Mouse (Mus musculus): Measurements from ENCODE around the gene Tbca. TPM values are rescaled to one million over a fixed set of nuclear protein-coding genes. Genes with fewer than 3 reads are reported as not detected.
A peak's percentile ranks its signal among the peaks of the same experiment; 100 is the strongest.

Gene Tbca
- polyA plus RNA-seq, 1 experiment = 16.1 TPM

- Histone ChIP-seq H3K4me1 (ENCODE audit: control insufficient read depth, insufficient read depth, low read length) (no peaks in the 10 kb centered on the region), H3K4me3 (replicated peaks; ENCODE audit: extremely low read depth, low read depth, low read length) (peak overlapping the region; percentile 14)
- 2% methylated on average over 32 of the region's 35 CpGs for WGBS
- DNase-seq = no peak
- TF ChIP-seq POLR2A (IDR thresholded peaks at IDR 0.05; ENCODE audit: borderline replicate concordance, extremely low read depth, low read depth, low read length) (no peak), CTCF (IDR thresholded peaks at IDR 0.05; ENCODE audit: insufficient read depth, low read length) (no peak)
Observed at GRCm38 (mm10) chr13:94868478-94868950, 79.8 kb downstream of the Tbca start.

- WGBS = 5% methylated on average over 8 of the region's 8 CpGs
Observed at GRCm38 (mm10) chr13:94869541-94869940, 80.8 kb downstream of the Tbca start.

GRCm38 (mm10) chr13:94870071-94870460, 81.4 kb downstream of the Tbca start:
- 5% methylated on average over 9 of the region's 9 CpGs for WGBS
- no peak for TF ChIP-seq CTCF (IDR thresholded peaks at IDR 0.05; ENCODE audit: insufficient read depth, low read length)
- TF ChIP-seq POLR2A (IDR thresholded peaks at IDR 0.05; ENCODE audit: borderline replicate concordance, extremely low read depth, low read depth, low read length) = no peak
- Histone ChIP-seq H3K4me3 (replicated peaks; ENCODE audit: extremely low read depth, low read depth, low read length) (no peak overlapping the region), H3K4me1 (ENCODE audit: control insufficient read depth, insufficient read depth, low read length) (no peaks in the 10 kb centered on the region)
- DNase-seq = no peak

More at GRCm38 (mm10) chr13:94869541-94869940, 80.8 kb downstream of the Tbca start:
- DNase-seq = no peak
- Histone ChIP-seq H3K4me1 (ENCODE audit: control insufficient read depth, insufficient read depth, low read length) (no peaks in the 10 kb centered on the region), H3K4me3 (replicated peaks; ENCODE audit: extremely low read depth, low read depth, low read length) (no peak overlapping the region)
- TF ChIP-seq CTCF (IDR thresholded peaks at IDR 0.05; ENCODE audit: insufficient read depth, low read length) (no peak), POLR2A (IDR thresholded peaks at IDR 0.05; ENCODE audit: borderline replicate concordance, extremely low read depth, low read depth, low read length) (no peak)

- no peak for TF ChIP-seq POLR2A (IDR thresholded peaks at IDR 0.05; ENCODE audit: borderline replicate concordance, extremely low read depth, low read depth, low read length)
- TF ChIP-seq CTCF (IDR thresholded peaks at IDR 0.05; ENCODE audit: insufficient read depth, low read length) = no peak
- 4% methylated on average over 21 of the region's 21 CpGs for WGBS
- Histone ChIP-seq H3K4me3 (replicated peaks; ENCODE audit: extremely low read depth, low read depth, low read length) (no peak overlapping the region), H3K4me1 (ENCODE audit: control insufficient read depth, insufficient read depth, low read length) (no peaks in the 10 kb centered on the region)
- DNase-seq = no peak
Observed at GRCm38 (mm10) chr13:94870461-94871186, 81.9 kb downstream of the Tbca start.

- Histone ChIP-seq H3K4me1 (ENCODE audit: control insufficient read depth, insufficient read depth, low read length) (no peaks in the 10 kb centered on the region), H3K4me3 (replicated peaks; ENCODE audit: extremely low read depth, low read depth, low read length) (no peak overlapping the region)
- WGBS = 6% methylated on average over 7 of the region's 7 CpGs
- no peak for DNase-seq
- TF ChIP-seq CTCF (IDR thresholded peaks at IDR 0.05; ENCODE audit: insufficient read depth, low read length) (no peak), POLR2A (IDR thresholded peaks at IDR 0.05; ENCODE audit: borderline replicate concordance, extremely low read depth, low read depth, low read length) (no peak)
Observed at GRCm38 (mm10) chr13:94871806-94872320, 83.2 kb downstream of the Tbca start.

DNA sequence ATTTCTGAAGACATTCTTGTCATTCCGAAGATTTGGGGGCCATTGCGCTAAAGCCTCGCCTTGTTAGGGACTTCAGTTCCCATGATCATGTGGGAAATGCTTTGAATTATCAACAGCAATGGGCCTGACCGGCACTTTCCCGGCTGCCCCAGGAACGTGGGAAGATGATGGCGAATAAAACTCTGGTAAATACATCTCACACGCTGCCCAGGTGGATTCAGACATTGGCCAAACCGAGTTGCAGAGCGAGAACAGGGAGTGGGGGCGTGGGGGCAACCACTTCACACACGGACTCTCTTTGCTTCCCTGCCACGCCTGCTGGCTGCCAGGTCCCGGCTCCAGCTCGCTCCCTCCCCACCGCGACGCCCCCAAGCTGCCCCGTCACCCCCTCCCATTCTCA, 83.7 kb downstream of the Tbca start:
- TF ChIP-seq POLR2A (IDR thresholded peaks at IDR 0.05; ENCODE audit: borderline replicate concordance, extremely low read depth, low read depth, low read length) (no peak), CTCF (IDR thresholded peaks at IDR 0.05; ENCODE audit: insufficient read depth, low read length) (no peak)
- H3K4me1 ChIP-seq (ENCODE audit: control insufficient read depth, insufficient read depth, low read length) = no peaks in the 10 kb centered on the region
- DNase-seq = no peak
- H3K4me3 ChIP-seq (replicated peaks; ENCODE audit: extremely low read depth, low read depth, low read length) = no peak overlapping the region
- 2% methylated on average over 19 of the region's 19 CpGs for WGBS

DNA sequence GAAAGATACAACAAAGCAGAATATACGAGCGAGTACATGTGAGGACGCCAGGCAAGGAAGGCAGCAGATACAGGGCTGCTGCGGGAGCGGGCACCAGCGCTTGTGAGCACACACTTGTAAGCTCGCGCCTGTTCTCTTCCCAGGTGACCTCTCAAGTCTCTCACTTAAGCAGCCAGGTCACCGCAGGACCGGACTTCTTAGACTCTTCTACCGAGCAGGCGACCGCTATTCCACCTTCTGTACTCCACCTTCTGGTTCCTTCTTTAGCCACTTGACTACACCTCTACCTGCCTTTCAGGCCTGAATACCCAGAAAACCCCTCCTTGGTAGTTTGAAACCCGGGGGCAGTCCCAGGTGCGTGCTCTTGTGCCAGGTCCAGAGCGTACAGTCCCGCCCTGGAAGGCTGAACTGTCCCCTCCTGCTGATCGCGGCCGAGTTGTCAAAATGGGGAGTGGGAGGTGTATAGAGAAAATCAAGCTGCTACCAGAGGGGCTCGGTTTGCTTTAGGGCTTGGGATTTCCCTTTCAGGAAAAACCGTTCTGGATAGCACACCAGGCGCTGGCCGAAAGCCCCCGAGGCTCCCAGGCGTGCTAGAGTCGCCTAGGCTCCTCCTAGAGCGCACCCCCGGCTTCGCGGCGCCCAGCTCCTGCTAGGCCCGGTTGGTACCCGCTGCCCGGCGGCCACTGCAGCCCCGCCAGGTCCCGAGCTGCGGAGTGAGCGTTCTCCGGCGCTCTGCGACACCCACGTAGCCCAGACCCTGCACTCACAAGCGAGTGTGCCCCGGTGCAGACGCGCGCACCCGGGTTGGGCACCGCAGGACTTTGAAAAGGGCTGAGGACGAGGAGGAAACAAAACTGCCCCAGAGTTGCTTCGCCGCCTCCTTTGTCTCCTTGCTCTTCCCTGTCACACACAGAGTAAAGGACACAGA, 84.7 kb downstream of the Tbca start:
- no peaks in the 10 kb centered on the region for H3K4me1 ChIP-seq (ENCODE audit: control insufficient read depth, insufficient read depth, low read length)
- TF ChIP-seq POLR2A (IDR thresholded peaks at IDR 0.05; ENCODE audit: borderline replicate concordance, extremely low read depth, low read depth, low read length) = no peak
- H3K4me3 ChIP-seq (replicated peaks; ENCODE audit: extremely low read depth, low read depth, low read length) = no peak overlapping the region
- 2% methylated on average over 54 of the region's 54 CpGs for WGBS
- no peak for DNase-seq

DNA sequence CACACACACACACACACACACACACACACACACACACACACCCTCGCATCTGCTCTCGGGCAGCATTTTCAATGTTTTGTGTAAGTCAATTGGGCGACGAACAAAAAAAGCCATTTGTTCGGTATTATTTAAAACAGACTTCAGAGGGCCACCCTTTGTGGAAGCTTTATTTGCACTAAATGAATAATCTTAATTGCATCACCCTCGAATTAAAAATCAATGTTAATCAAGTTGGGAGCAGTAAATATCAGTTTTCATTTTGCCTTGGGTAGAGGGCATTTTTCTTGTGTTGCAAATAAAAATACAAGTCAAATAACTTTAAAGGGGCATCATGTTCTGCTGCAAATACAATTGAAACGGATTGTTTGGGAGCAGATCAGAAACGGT, 85.3 kb downstream of the Tbca start:
- no peak overlapping the region for H3K4me3 ChIP-seq (replicated peaks; ENCODE audit: extremely low read depth, low read depth, low read length)
- no peak for TF ChIP-seq CTCF (IDR thresholded peaks at IDR 0.05; ENCODE audit: insufficient read depth, low read length)
- no peak for TF ChIP-seq POLR2A (IDR thresholded peaks at IDR 0.05; ENCODE audit: borderline replicate concordance, extremely low read depth, low read depth, low read length)
- no peaks in the 10 kb centered on the region for H3K4me1 ChIP-seq (ENCODE audit: control insufficient read depth, insufficient read depth, low read length)
- whole genome bisulfite sequencing = 5% methylated on average over 8 of the region's 8 CpGs
- DNase-seq = no peak

DNA sequence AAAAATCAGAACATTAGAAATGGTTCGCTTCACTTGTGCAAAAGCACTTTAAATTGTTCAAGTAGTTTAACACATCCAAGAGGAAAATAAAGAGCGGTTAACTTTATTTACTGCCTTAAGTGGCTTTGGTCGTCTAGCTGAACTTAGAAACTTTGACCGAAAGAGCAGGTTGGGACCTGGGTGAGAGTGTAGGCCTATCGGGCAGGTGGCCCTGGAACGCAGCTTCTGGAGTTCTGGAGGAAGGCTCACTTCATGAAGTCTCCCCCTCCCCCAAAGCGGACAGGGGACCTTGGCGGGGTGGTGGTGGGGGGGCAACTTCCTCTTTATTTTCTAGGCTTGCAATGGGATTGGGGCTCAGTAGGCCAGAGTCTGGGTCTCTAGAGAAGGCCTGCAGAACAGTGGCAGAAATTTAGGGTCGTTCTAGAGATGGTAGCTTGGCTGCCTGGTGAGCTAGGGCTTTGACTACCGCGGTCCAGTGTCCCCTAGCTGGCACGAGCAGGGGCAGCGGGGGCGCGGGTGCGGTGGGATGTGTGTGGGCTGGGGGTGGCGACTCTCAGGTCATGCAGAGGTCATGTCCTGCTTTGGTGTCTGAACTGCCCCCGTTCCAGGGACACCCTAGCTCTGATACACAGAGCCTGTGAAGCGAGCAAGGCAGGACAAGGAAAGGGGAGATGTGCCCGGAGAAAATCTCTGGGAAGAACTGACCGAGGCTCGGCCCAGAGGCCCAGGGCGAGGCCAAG, 86.1 kb downstream of the Tbca start:
- TF ChIP-seq CTCF (IDR thresholded peaks at IDR 0.05; ENCODE audit: insufficient read depth, low read length) (no peak), POLR2A (IDR thresholded peaks at IDR 0.05; ENCODE audit: borderline replicate concordance, extremely low read depth, low read depth, low read length) (no peak)
- Histone ChIP-seq H3K4me3 (replicated peaks; ENCODE audit: extremely low read depth, low read depth, low read length) (no peak overlapping the region), H3K4me1 (ENCODE audit: control insufficient read depth, insufficient read depth, low read length) (no peaks in the 10 kb centered on the region)
- DNase-seq = no peak
- whole genome bisulfite sequencing = 5% methylated on average over 23 of the region's 23 CpGs

Measured in lung, adult 2 months (tissue).